Mouse (Mus musculus) kidney, adult 2 months (tissue): ENCODE data around the gene Myo3b.

Source experiments
- CTCF ChIP-seq: fragments of 200-500 bp; conservative IDR thresholded peaks from 2 replicates; pipeline ENCODE4 v1.5.1; 2011; ENCODE audit warnings: low read depth, mild to moderate bottlenecking, control low read depth, low read length, moderate library complexity, mixed read lengths; ENCODE audit not compliant: insufficient read depth, insufficient read length
- POLR2A ChIP-seq: fragments of 200-500 bp; IDR thresholded peaks from one replicate; pipeline ENCODE4 v1.6.1; 2011; ENCODE audit warnings: low read depth, low read length, control low read depth

DNA sequence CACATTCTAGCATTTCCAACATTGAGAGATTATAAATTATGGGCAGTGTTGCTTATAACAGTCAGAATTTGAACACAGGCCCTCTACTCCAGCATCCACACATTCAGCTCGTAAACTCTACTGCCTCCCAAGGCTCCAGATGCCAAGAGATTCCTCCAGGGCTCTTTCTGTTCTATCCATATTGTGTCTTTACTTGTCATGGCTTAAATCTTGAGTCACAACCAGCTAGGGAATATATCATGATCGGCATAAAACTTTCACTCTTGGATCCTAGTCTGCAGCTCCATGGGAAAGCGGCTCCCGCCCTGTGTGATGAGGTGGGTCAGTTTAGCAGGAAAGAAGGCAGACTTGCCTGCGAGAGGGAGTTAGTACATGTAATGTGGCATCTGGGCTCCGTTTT lies 294.0 kb downstream of the Myo3b start:
- TF ChIP-seq CTCF (no peak), POLR2A (no peak)
